ENCODE assay signal across 7 mouse cellular contexts in genomic region chr5:137671443-137672240, GRCm38 (mm10). TPM values are rescaled to one million over a fixed set of nuclear protein-coding genes. Genes with fewer than 3 reads are reported as not detected.
DNase-seq lines count a peak whose midpoint lies in the region; ATAC-seq and TF ChIP-seq lines count a peak whose summit lies in the region.

No protein-coding gene starts in this region.

- DNase-seq in Patski (ENCODE audit: low read depth, low spot score), result peak; percentile 97
- DNase-seq in fibroblast of lung, adult 2 months (ENCODE audit: low read depth), result peak; percentile 95
- DNase-seq in thymus, postnatal 4 days, result no peak

- H3ac ChIP-seq in C2C12 (ENCODE audit: control insufficient read depth, insufficient read length, low read depth), result peak overlapping the region; percentile 36

- POLR2A ChIA-PET in Patski (lab: Charles Lee), result interaction anchor here (0.6 to 2.2 kb wide), 6 partner anchors 11 to 414 kb away, joined by 3 to 6 read pairs (median 4); partner anchors contain the start of genes Agfg2 and Tsc22d4

- H3K36me3 ChIP-seq in C2C12 (ENCODE audit: control insufficient read depth, insufficient read depth), result peaks cover 3% of the 10 kb centered on the region
- peaks cover 10% of the 10 kb centered on the region for H3K36me3 ChIP-seq in hindbrain, embryonic 13.5 days
- peaks cover 9% of the 10 kb centered on the region for H3K36me3 ChIP-seq in limb, embryonic 15.5 days

- ATAC-seq in Patski, result peak; percentile 94
- ATAC-seq in hindbrain, embryonic 13.5 days (ENCODE audit: low FRiP score), result no peak
- peak; percentile 42; the same call in 1 of the 2 replicates for ATAC-seq in limb, embryonic 15.5 days (ENCODE audit: insufficient number of reproducible peaks, low FRiP score, low TSS enrichment, low read depth)
- peak; percentile 50; the same call in 1 of the 2 replicates for ATAC-seq in monocyte, adult 5-6 weeks (replicated peaks; ENCODE audit: insufficient number of reproducible peaks, low FRiP score, low TSS enrichment, poor library complexity, severe bottlenecking)

- CTCF ChIA-PET in Patski (lab: Charles Lee), result interaction anchor here (1.0 to 4.5 kb wide), 8 partner anchors 10 to 88 kb away, joined by 3 to 28 read pairs (median 4); partner anchors contain the start of gene Agfg2

- peaks cover 8% of the 10 kb centered on the region for H3K79me3 ChIP-seq in C2C12 (ENCODE audit: low read depth)

- H3K27me3 ChIP-seq in C2C12 (ENCODE audit: control insufficient read depth, insufficient read depth, insufficient read length), result no peaks in the 10 kb centered on the region
- no peaks in the 10 kb centered on the region for H3K27me3 ChIP-seq in Patski
- no peaks in the 10 kb centered on the region for H3K27me3 ChIP-seq in hindbrain, embryonic 13.5 days
- H3K27me3 ChIP-seq in limb, embryonic 15.5 days, result no peaks in the 10 kb centered on the region

- no peaks in the 10 kb centered on the region for H3K9me3 ChIP-seq in hindbrain, embryonic 13.5 days
- no peaks in the 10 kb centered on the region for H3K9me3 ChIP-seq in limb, embryonic 15.5 days

- H3K27ac ChIP-seq in hindbrain, embryonic 13.5 days, result peak overlapping the region; percentile 56; the same call in 1 of the 2 replicates
- H3K27ac ChIP-seq in limb, embryonic 15.5 days, result peak overlapping the region; percentile 77

- H3K9ac ChIP-seq in hindbrain, embryonic 13.5 days, result 0 out of 2 replicates have a peak overlapping the region, but pooled peaks have one; percentile 46
- no peak overlapping the region for H3K9ac ChIP-seq in limb, embryonic 15.5 days

- no peak overlapping the region for H3K4me2 ChIP-seq in hindbrain, embryonic 13.5 days
- no peak overlapping the region for H3K4me2 ChIP-seq in limb, embryonic 15.5 days

- 40% methylated on average over 9 of the region's 9 CpGs for WGBS in hindbrain, embryonic 13.5 days
- WGBS in limb, embryonic 15.5 days, result 14% methylated on average over 9 of the region's 9 CpGs

- peaks cover 16% of the 10 kb centered on the region for H3K4me1 ChIP-seq in hindbrain, embryonic 13.5 days (replicated peaks)
- peaks cover 24% of the 10 kb centered on the region for H3K4me1 ChIP-seq in limb, embryonic 15.5 days

- in situ Hi-C loops in Patski (cut with MboI; ENCODE audit: low pct_unique_long_range_greater_than_20kb), result no loop called here

- no peak for TF ChIP-seq CTCF in C2C12 (IDR thresholded peaks at IDR 0.05; ENCODE audit: control insufficient read depth, insufficient read depth, insufficient read length)
- TF ChIP-seq CTCF in Patski (IDR thresholded peaks at IDR 0.05), result no peak

- H3K4me3 ChIP-seq in C2C12 (ENCODE audit: insufficient read depth, poor library complexity, severe bottlenecking), result no peak overlapping the region
- no peak overlapping the region for H3K4me3 ChIP-seq in hindbrain, embryonic 13.5 days
- no peak overlapping the region for H3K4me3 ChIP-seq in limb, embryonic 15.5 days

- H3K79me2 ChIP-seq in C2C12 (ENCODE audit: control insufficient read depth, insufficient read depth), result peaks cover 23% of the 10 kb centered on the region

TF ChIP-seq in C2C12, 6 proteins besides CTCF, POLR2A, EP300 and RAD21:
- no peak for TF ChIP-seq MYOG (IDR thresholded peaks at IDR 0.05; ENCODE audit: control insufficient read depth, extremely low read depth, insufficient read length)
- peak; percentile 50 for TF ChIP-seq MAX (IDR thresholded peaks at IDR 0.05)
- TF ChIP-seq FOSL1 (IDR thresholded peaks at IDR 0.05; ENCODE audit: insufficient read depth, low read length, poor library complexity, severe bottlenecking), result peak; percentile 87
- TF ChIP-seq MYOD1 (IDR thresholded peaks at IDR 0.05; ENCODE audit: control insufficient read depth, insufficient read length, low read depth), result peak; percentile 39
- peak; percentile 99 for TF ChIP-seq USF1 (IDR thresholded peaks at IDR 0.05; ENCODE audit: low read depth)
- peak; percentile 16 for TF ChIP-seq CEBPB (IDR thresholded peaks at IDR 0.05; ENCODE audit: low read depth)

RNA-seq across cellular contexts. Expression of gene Agfg2, which starts 12.9 kb away (rescaled TPM):
- polyA plus RNA-seq in C2C12 (2012; fragmentation: generic; extraction: Trizol), result 15.6 TPM
- 33.1 TPM for polyA plus RNA-seq in Patski (2021)
- polyA plus RNA-seq in hindbrain, embryonic 13.5 days (2015; fragmentation: Nextera tagmentation; extraction: Ambion mirVana), result 15.6 and 16.4 TPM in 2 replicates
- polyA plus RNA-seq in limb, embryonic 15.5 days (2015; fragmentation: Nextera tagmentation; extraction: Ambion mirVana), result 15.9 and 17.4 TPM in 2 replicates
- 7.7 to 11.8 TPM (median 9.0 TPM) in 3 replicates for total RNA-seq in monocyte, adult 5-6 weeks (2017)

RNA-seq across cellular contexts. Expression of gene Irs3, which starts 26.1 kb away (rescaled TPM):
- 0.05 TPM for polyA plus RNA-seq in C2C12 (2012; fragmentation: generic; extraction: Trizol)
- polyA plus RNA-seq in Patski (2021), result 0.09 TPM
- polyA plus RNA-seq in hindbrain, embryonic 13.5 days (2015; fragmentation: Nextera tagmentation; extraction: Ambion mirVana), result 0.09 and 0.16 TPM in 2 replicates
- polyA plus RNA-seq in limb, embryonic 15.5 days (2015; fragmentation: Nextera tagmentation; extraction: Ambion mirVana), result 0.19 and 0.38 TPM in 2 replicates
- 0.10 TPM in 1 of 3 replicates, not detected in the others for total RNA-seq in monocyte, adult 5-6 weeks (2017)

RNA-seq across cellular contexts. Expression of gene Sap25, which starts 30.5 kb away (rescaled TPM):
- 4.4 TPM for polyA plus RNA-seq in C2C12 (2012; fragmentation: generic; extraction: Trizol)
- 5.2 TPM for polyA plus RNA-seq in Patski (2021)
- 4.8 and 5.2 TPM in 2 replicates for polyA plus RNA-seq in hindbrain, embryonic 13.5 days (2015; fragmentation: Nextera tagmentation; extraction: Ambion mirVana)
- polyA plus RNA-seq in limb, embryonic 15.5 days (2015; fragmentation: Nextera tagmentation; extraction: Ambion mirVana), result 4.8 and 6.0 TPM in 2 replicates
- total RNA-seq in monocyte, adult 5-6 weeks (2017), result 20.7 to 64.8 TPM (median 21.8 TPM) in 3 replicates

RNA-seq across cellular contexts. Expression of gene Gm20605, which starts 42.7 kb away (rescaled TPM):
- 5.0 TPM for polyA plus RNA-seq in C2C12 (2012; fragmentation: generic; extraction: Trizol)
- polyA plus RNA-seq in Patski (2021), result 17.5 TPM
- polyA plus RNA-seq in hindbrain, embryonic 13.5 days (2015; fragmentation: Nextera tagmentation; extraction: Ambion mirVana), result 7.9 and 8.9 TPM in 2 replicates
- 8.0 and 8.5 TPM in 2 replicates for polyA plus RNA-seq in limb, embryonic 15.5 days (2015; fragmentation: Nextera tagmentation; extraction: Ambion mirVana)
- total RNA-seq in monocyte, adult 5-6 weeks (2017), result 12.9 to 28.7 TPM (median 25.9 TPM) in 3 replicates

RNA-seq across cellular contexts. Expression of gene Lrch4, which starts 42.7 kb away (rescaled TPM):
- polyA plus RNA-seq in C2C12 (2012; fragmentation: generic; extraction: Trizol), result 27.5 TPM
- polyA plus RNA-seq in Patski (2021), result 31.0 TPM
- polyA plus RNA-seq in hindbrain, embryonic 13.5 days (2015; fragmentation: Nextera tagmentation; extraction: Ambion mirVana), result 19.9 and 23.4 TPM in 2 replicates
- 32.8 and 34.1 TPM in 2 replicates for polyA plus RNA-seq in limb, embryonic 15.5 days (2015; fragmentation: Nextera tagmentation; extraction: Ambion mirVana)
- 34.9 to 86.0 TPM (median 77.2 TPM) in 3 replicates for total RNA-seq in monocyte, adult 5-6 weeks (2017)
